Mouse (Mus musculus) myocyte (in vitro differentiated cells): ENCODE results near the gene Ccl20.

Experiments
- CEBPB ChIP-seq: IDR thresholded peaks from 2 replicates; pipeline ENCODE4 v1.6.1; 2011; ENCODE audit warnings: mild to moderate bottlenecking, moderate library complexity; ENCODE audit not compliant: poor library complexity, insufficient read depth, severe bottlenecking
- E2F4 ChIP-seq: IDR thresholded peaks from one replicate; pipeline ENCODE4 v1.6.1; 2011; ENCODE audit warnings: mild to moderate bottlenecking, control low read depth, moderate library complexity; ENCODE audit not compliant: insufficient read depth
- MAX ChIP-seq: IDR thresholded peaks from one replicate; pipeline ENCODE4 v1.6.1; 2011; ENCODE audit warnings: low read depth, mild to moderate bottlenecking, control low read depth
- MYOG ChIP-seq, 3 experiments: IDR thresholded peaks; one replicate each; pipeline ENCODE4 v1.6.1; 2011; ENCODE audit warnings: control low read depth in 2 of 3, low read depth in 2 of 3, mild to moderate bottlenecking in 2 of 3; ENCODE audit not compliant: insufficient read length in 2 of 3, control insufficient read depth in 1 of 3, insufficient read depth in 1 of 3
- POLR2A ChIP-seq: IDR thresholded peaks from one replicate; pipeline ENCODE4 v1.6.1; 2011; ENCODE audit warnings: low read depth, mild to moderate bottlenecking, control low read depth, moderate library complexity; ENCODE audit not compliant: insufficient read length
- POLR2AphosphoS2 ChIP-seq: IDR thresholded peaks from one replicate; pipeline ENCODE4 v1.6.1; 2011; ENCODE audit warnings: low read depth, control low read depth; ENCODE audit not compliant: insufficient read length
- TCF12 ChIP-seq: IDR thresholded peaks from one replicate; pipeline ENCODE4 v1.6.1; 2011; ENCODE audit warnings: mild to moderate bottlenecking, control low read depth; ENCODE audit not compliant: poor library complexity, insufficient read depth, severe bottlenecking

DNA sequence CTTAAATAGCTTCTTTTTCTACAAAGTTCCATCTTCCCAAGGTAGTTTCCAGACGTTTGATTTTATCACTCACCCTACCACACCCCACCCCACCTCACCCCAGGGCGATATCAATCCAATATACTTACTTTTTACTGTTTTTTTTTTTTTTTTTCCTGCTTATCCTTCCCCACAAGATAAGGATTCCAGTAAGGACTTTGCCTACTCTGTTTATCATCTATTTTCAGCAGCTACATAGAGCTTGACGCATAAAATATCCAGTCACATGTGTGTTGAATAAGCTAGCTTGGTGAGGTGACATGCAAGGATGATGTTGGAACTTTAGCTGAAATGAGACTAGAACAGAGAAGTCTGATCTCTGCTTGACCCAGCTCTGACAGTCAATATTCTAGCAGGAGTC lies 47.5 kb downstream of the Ccl20 start:
- no peak for TF ChIP-seq TCF12
- TF ChIP-seq POLR2A: no peak
- no peak for TF ChIP-seq E2F4
- no peak for TF ChIP-seq POLR2AphosphoS2
- no peak for TF ChIP-seq MYOG (IDR thresholded peaks at IDR 0.05; ENCODE audit: control insufficient read depth in 1 of 3, insufficient read depth in 1 of 3, insufficient read length in 2 of 3, low read depth in 2 of 3)
- no peak for TF ChIP-seq CEBPB
- TF ChIP-seq MAX: no peak
